Mouse (Mus musculus): ENCODE results near the gene Nom1. TPM values are rescaled to one million over a fixed set of nuclear protein-coding genes. Genes with fewer than 3 reads are reported as not detected.

Gene Nom1
- polyA plus RNA-seq, 1 experiment, result 12.2 TPM

GRCm38 (mm10) chr5:29471855-29472665 lies 37.6 kb downstream of the Nom1 start:
- peak overlapping the region; percentile 38 for H3K4me3 ChIP-seq (ENCODE audit: low read depth, low read length)
- H3K9me3 ChIP-seq (replicated peaks; ENCODE audit: control insufficient read depth, insufficient read depth, low read length, poor library complexity, severe bottlenecking), result 0 out of 2 replicates have a peak, but pooled peaks cover 3% of the 10 kb centered on the region
- H3K27ac ChIP-seq (ENCODE audit: insufficient read depth, low read length), result no peak overlapping the region
- peaks cover 14% of the 10 kb centered on the region for H3K27me3 ChIP-seq (ENCODE audit: control insufficient read depth, insufficient read depth, low read length, poor library complexity, severe bottlenecking)
- H3K36me3 ChIP-seq (ENCODE audit: control insufficient read depth, insufficient read depth, low read length, poor library complexity, severe bottlenecking), result no peaks in the 10 kb centered on the region
- TF ChIP-seq EP300 (IDR thresholded peaks at IDR 0.05; ENCODE audit: insufficient read depth, low read depth, low read length) (no peak), CTCF (IDR thresholded peaks at IDR 0.05; ENCODE audit: low read depth, low read length) (no peak), POLR2A (IDR thresholded peaks at IDR 0.05; ENCODE audit: insufficient read depth, low read length) (no peak)
- no peaks in the 10 kb centered on the region for H3K4me1 ChIP-seq (ENCODE audit: control insufficient read depth, insufficient read depth, low read length)
- peak overlapping the region; percentile 38; the same call in 1 of the 2 replicates for H3K9ac ChIP-seq (ENCODE audit: low read depth, poor library complexity, severe bottlenecking)

GRCm38 (mm10) chr5:29473551-29474245 lies 39.2 kb downstream of the Nom1 start:
- Histone ChIP-seq H3K36me3 (ENCODE audit: control insufficient read depth, insufficient read depth, low read length, poor library complexity, severe bottlenecking) (no peaks in the 10 kb centered on the region), H3K27ac (ENCODE audit: insufficient read depth, low read length) (no peak overlapping the region), H3K27me3 (ENCODE audit: control insufficient read depth, insufficient read depth, low read length, poor library complexity, severe bottlenecking) (peaks cover 23% of the 10 kb centered on the region), H3K4me1 (ENCODE audit: control insufficient read depth, insufficient read depth, low read length) (no peaks in the 10 kb centered on the region), H3K9ac (ENCODE audit: low read depth, poor library complexity, severe bottlenecking) (peak overlapping the region; percentile 20; the same call in 1 of the 2 replicates), H3K4me3 (ENCODE audit: low read depth, low read length) (peak overlapping the region; percentile 30), H3K9me3 (replicated peaks; ENCODE audit: control insufficient read depth, insufficient read depth, low read length, poor library complexity, severe bottlenecking) (0 out of 2 replicates have a peak, but pooled peaks cover 3% of the 10 kb centered on the region)
- TF ChIP-seq EP300 (IDR thresholded peaks at IDR 0.05; ENCODE audit: insufficient read depth, low read depth, low read length) (no peak), CTCF (IDR thresholded peaks at IDR 0.05; ENCODE audit: low read depth, low read length) (no peak), POLR2A (IDR thresholded peaks at IDR 0.05; ENCODE audit: insufficient read depth, low read length) (no peak)

DNA sequence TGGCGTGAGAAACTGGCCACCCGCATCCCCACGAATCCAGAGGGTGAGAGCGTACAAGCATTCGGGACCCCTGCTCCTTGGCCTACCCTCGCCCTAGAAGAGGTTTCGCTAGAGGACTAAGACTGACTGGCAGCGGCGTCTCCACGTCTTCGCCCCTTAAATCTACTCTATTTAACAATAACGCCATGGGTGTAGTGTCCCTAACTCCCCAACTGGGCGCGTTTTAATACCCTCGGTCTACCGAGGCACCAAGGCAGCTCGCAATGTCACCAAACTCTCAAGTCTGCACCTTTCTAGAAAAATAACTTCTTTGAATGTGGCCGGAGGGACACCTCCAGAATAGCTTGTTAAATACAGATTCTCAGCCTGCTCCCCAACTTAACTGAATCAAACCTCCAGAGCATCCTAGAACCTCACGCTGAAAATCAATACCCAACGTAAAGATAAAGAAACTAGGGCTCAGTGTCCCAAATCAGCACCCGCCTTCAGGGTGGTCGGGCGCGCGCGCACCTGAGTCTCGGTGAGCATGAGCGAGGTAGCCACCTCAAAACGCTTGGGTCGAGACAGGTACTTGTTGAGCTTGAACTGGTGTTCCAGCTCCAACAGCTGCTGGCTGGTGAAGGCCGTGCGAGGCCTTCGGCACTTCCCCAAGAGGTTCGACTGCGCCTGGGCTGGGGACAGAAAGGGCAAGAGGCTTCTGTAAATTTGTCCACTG lies 39.9 kb downstream of the Nom1 start:
- H3K4me3 ChIP-seq (ENCODE audit: low read depth, low read length), result peak overlapping the region; percentile 30
- H3K4me1 ChIP-seq (ENCODE audit: control insufficient read depth, insufficient read depth, low read length), result no peaks in the 10 kb centered on the region
- H3K27me3 ChIP-seq (ENCODE audit: control insufficient read depth, insufficient read depth, low read length, poor library complexity, severe bottlenecking), result peaks cover 24% of the 10 kb centered on the region
- 0 out of 2 replicates have a peak, but pooled peaks cover 3% of the 10 kb centered on the region for H3K9me3 ChIP-seq (replicated peaks; ENCODE audit: control insufficient read depth, insufficient read depth, low read length, poor library complexity, severe bottlenecking)
- H3K9ac ChIP-seq (ENCODE audit: low read depth, poor library complexity, severe bottlenecking), result peak overlapping the region; percentile 20; the same call in 1 of the 2 replicates
- H3K36me3 ChIP-seq (ENCODE audit: control insufficient read depth, insufficient read depth, low read length, poor library complexity, severe bottlenecking), result no peaks in the 10 kb centered on the region
- no peak overlapping the region for H3K27ac ChIP-seq (ENCODE audit: insufficient read depth, low read length)
- TF ChIP-seq POLR2A (IDR thresholded peaks at IDR 0.05; ENCODE audit: insufficient read depth, low read length) (no peak), EP300 (IDR thresholded peaks at IDR 0.05; ENCODE audit: insufficient read depth, low read depth, low read length) (no peak), CTCF (IDR thresholded peaks at IDR 0.05; ENCODE audit: low read depth, low read length) (no peak)

DNA sequence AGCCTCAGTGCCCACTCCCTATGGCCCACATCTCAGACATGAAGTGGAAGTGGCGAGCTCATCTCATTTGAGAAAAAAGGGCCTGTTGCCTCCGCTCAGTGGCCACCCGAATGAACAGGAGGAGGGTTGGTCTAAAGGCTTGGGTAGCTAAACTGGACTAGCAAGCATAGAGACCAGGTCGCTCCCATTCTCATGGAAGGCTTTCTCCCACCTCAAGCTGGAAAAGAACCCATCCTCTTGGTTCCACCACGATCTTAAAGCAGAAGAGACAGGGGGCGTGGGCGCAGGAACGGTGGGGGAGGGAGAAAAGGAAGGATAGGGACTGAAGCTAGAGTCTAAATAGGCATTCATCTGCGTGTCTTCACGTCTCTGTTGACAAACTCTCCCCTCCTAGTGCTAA lies 40.6 kb downstream of the Nom1 start:
- Histone ChIP-seq H3K27ac (ENCODE audit: insufficient read depth, low read length) (no peak overlapping the region), H3K36me3 (ENCODE audit: control insufficient read depth, insufficient read depth, low read length, poor library complexity, severe bottlenecking) (no peaks in the 10 kb centered on the region), H3K9ac (ENCODE audit: low read depth, poor library complexity, severe bottlenecking) (no peak overlapping the region), H3K4me3 (ENCODE audit: low read depth, low read length) (no peak overlapping the region), H3K9me3 (replicated peaks; ENCODE audit: control insufficient read depth, insufficient read depth, low read length, poor library complexity, severe bottlenecking) (0 out of 2 replicates have a peak, but pooled peaks cover 3% of the 10 kb centered on the region), H3K27me3 (ENCODE audit: control insufficient read depth, insufficient read depth, low read length, poor library complexity, severe bottlenecking) (peaks cover 24% of the 10 kb centered on the region), H3K4me1 (ENCODE audit: control insufficient read depth, insufficient read depth, low read length) (no peaks in the 10 kb centered on the region)
- TF ChIP-seq EP300 (IDR thresholded peaks at IDR 0.05; ENCODE audit: insufficient read depth, low read depth, low read length), result no peak
- TF ChIP-seq POLR2A (IDR thresholded peaks at IDR 0.05; ENCODE audit: insufficient read depth, low read length), result no peak
- no peak for TF ChIP-seq CTCF (IDR thresholded peaks at IDR 0.05; ENCODE audit: low read depth, low read length)

DNA sequence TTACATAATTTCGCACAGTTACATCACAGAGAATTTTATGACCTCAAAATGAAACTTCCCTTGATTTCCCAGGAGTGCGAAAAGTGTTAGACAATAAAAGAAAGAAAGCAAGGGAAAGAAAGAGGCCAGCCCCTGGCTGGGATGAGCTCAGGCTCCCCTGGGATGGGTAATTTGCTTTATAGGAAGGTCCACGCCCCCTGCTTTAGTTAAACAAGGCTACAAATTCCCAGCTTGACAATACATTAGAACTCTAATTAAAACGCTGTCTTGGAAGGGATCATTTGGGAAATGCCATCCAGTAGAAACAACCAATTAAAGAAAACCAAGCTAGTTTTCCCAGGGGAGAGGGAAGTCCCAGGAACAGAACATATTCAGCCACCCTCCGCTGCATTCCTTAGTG lies 41.1 kb downstream of the Nom1 start:
- no peak overlapping the region for H3K27ac ChIP-seq (ENCODE audit: insufficient read depth, low read length)
- H3K36me3 ChIP-seq (ENCODE audit: control insufficient read depth, insufficient read depth, low read length, poor library complexity, severe bottlenecking), result no peaks in the 10 kb centered on the region
- 0 out of 2 replicates have a peak, but pooled peaks cover 3% of the 10 kb centered on the region for H3K9me3 ChIP-seq (replicated peaks; ENCODE audit: control insufficient read depth, insufficient read depth, low read length, poor library complexity, severe bottlenecking)
- no peak overlapping the region for H3K4me3 ChIP-seq (ENCODE audit: low read depth, low read length)
- peaks cover 24% of the 10 kb centered on the region for H3K27me3 ChIP-seq (ENCODE audit: control insufficient read depth, insufficient read depth, low read length, poor library complexity, severe bottlenecking)
- H3K4me1 ChIP-seq (ENCODE audit: control insufficient read depth, insufficient read depth, low read length), result no peaks in the 10 kb centered on the region
- TF ChIP-seq EP300 (IDR thresholded peaks at IDR 0.05; ENCODE audit: insufficient read depth, low read depth, low read length), result no peak
- TF ChIP-seq POLR2A (IDR thresholded peaks at IDR 0.05; ENCODE audit: insufficient read depth, low read length), result no peak
- no peak for TF ChIP-seq CTCF (IDR thresholded peaks at IDR 0.05; ENCODE audit: low read depth, low read length)
- no peak overlapping the region for H3K9ac ChIP-seq (ENCODE audit: low read depth, poor library complexity, severe bottlenecking)

Measured in ES-Bruce4 (cell line).